ENCODE assay signal across 8 mouse cellular contexts in genomic region chrX:52911587-52912371, GRCm38 (mm10). TPM values are rescaled to one million over a fixed set of nuclear protein-coding genes. Genes with fewer than 3 reads are reported as not detected.
DNase-seq lines count a peak whose midpoint lies in the region; ATAC-seq and TF ChIP-seq lines count a peak whose summit lies in the region.

Gene Phf6 (plus strand): TSS chrX:52912266.

- no peaks in the 10 kb centered on the region for H3K9me3 ChIP-seq in embryonic facial prominence, embryonic 15.5 days (replicated peaks)
- no peaks in the 10 kb centered on the region for H3K9me3 ChIP-seq in kidney, embryonic 15.5 days (replicated peaks)

- peak; percentile 98 for ATAC-seq in embryonic facial prominence, embryonic 15.5 days (ENCODE audit: insufficient number of reproducible peaks, low FRiP score, low TSS enrichment, low read depth)
- ATAC-seq in kidney, embryonic 15.5 days (replicated peaks; ENCODE audit: low FRiP score), result peak; percentile 99
- ATAC-seq in monocyte, adult 5-6 weeks (replicated peaks; ENCODE audit: insufficient number of reproducible peaks, low FRiP score, low TSS enrichment, poor library complexity, severe bottlenecking), result peak; percentile 99

- H3K4me2 ChIP-seq in embryonic facial prominence, embryonic 15.5 days (replicated peaks), result peak within 1 kb of the TSS; percentile 48
- peak within 1 kb of the TSS; percentile 55 for H3K4me2 ChIP-seq in kidney, embryonic 15.5 days

- WGBS in bone marrow, adult 2 months, result 20% methylated on average over 54 of the region's 54 CpGs
- WGBS in embryonic facial prominence, embryonic 15.5 days, result 18% methylated on average over 50 of the region's 54 CpGs
- WGBS in kidney, embryonic 15.5 days, result 22% methylated on average over 50 of the region's 54 CpGs

- H3K36me3 ChIP-seq in embryonic facial prominence, embryonic 15.5 days, result no peaks in the 10 kb centered on the region
- no peaks in the 10 kb centered on the region for H3K36me3 ChIP-seq in kidney, embryonic 15.5 days

- H3K4me3 ChIP-seq in bone marrow, adult 2 months (replicated peaks; ENCODE audit: control insufficient read depth, low read depth, low read length), result peak within 1 kb of the TSS; percentile 83
- peak within 1 kb of the TSS; percentile 61 for H3K4me3 ChIP-seq in embryonic facial prominence, embryonic 15.5 days (replicated peaks)
- peak within 1 kb of the TSS; percentile 70 for H3K4me3 ChIP-seq in kidney, embryonic 15.5 days (replicated peaks)

- DNase-seq in 416B (ENCODE audit: low read depth), result peak; percentile 87
- peak; percentile 86 to 89 for DNase-seq in heart, adult 9 months (ENCODE audit: low spot score in 2 of 2)
- peak; percentile 91 for DNase-seq in liver
- peak; percentile 88 to 93 for DNase-seq in spleen, postnatal 4 days (ENCODE audit: low spot score in 2 of 2)

- H3K9ac ChIP-seq in embryonic facial prominence, embryonic 15.5 days, result peak within 1 kb of the TSS; percentile 51
- H3K9ac ChIP-seq in kidney, embryonic 15.5 days, result peak within 1 kb of the TSS; percentile 59

- no peaks in the 10 kb centered on the region for H3K4me1 ChIP-seq in bone marrow, adult 2 months (ENCODE audit: control insufficient read depth, insufficient read depth, low read length)
- H3K4me1 ChIP-seq in embryonic facial prominence, embryonic 15.5 days, result no peaks in the 10 kb centered on the region
- H3K4me1 ChIP-seq in kidney, embryonic 15.5 days, result no peaks in the 10 kb centered on the region

- no peak for TF ChIP-seq CTCF in bone marrow, adult 2 months (IDR thresholded peaks at IDR 0.05; ENCODE audit: control insufficient read depth, insufficient read depth, low read length)

- H3K27ac ChIP-seq in bone marrow, adult 2 months (ENCODE audit: control insufficient read depth, insufficient read depth, low read depth, low read length, poor library complexity), result peak within 1 kb of the TSS; percentile 89
- H3K27ac ChIP-seq in embryonic facial prominence, embryonic 15.5 days (replicated peaks), result peak within 1 kb of the TSS; percentile 87
- peak within 1 kb of the TSS; percentile 92 for H3K27ac ChIP-seq in kidney, embryonic 15.5 days

- peak; percentile 66; the same call in 1 of the 2 replicates for TF ChIP-seq POLR2A in bone marrow, adult 2 months (IDR thresholded peaks at IDR 0.05; ENCODE audit: borderline replicate concordance, control insufficient read depth, low read depth, low read length)

- no peaks in the 10 kb centered on the region for H3K27me3 ChIP-seq in embryonic facial prominence, embryonic 15.5 days
- H3K27me3 ChIP-seq in kidney, embryonic 15.5 days, result no peaks in the 10 kb centered on the region

RNA-seq across cellular contexts. Expression of gene Phf6, which starts in this region (rescaled TPM):
- polyA plus RNA-seq in bone marrow, adult 2 months (2011; ENCODE audit: insufficient read depth, insufficient read length, low replicate concordance, missing spikeins), result 7.0 TPM in 2 replicates
- polyA plus RNA-seq in embryonic facial prominence, embryonic 15.5 days (2015; fragmentation: Nextera tagmentation; extraction: Ambion mirVana), result 34.5 and 37.0 TPM in 2 replicates
- 44.6 and 50.1 TPM in 2 replicates for polyA plus RNA-seq in kidney, embryonic 15.5 days (2015; fragmentation: Nextera tagmentation; extraction: Ambion mirVana)
- total RNA-seq in monocyte, adult 5-6 weeks (2017), result 22.7 to 33.1 TPM (median 24.5 TPM) in 3 replicates

Comparison
In these comparisons a context has a peak if more than half of its experiments do, and no peak if none do; other contexts are left out.
1. Peak in every context shown above with its lines: DNase-seq, ATAC-seq, H3K4me3 ChIP-seq and H3K27ac ChIP-seq.